Mouse (Mus musculus) forebrain, embryonic 10.5 days (tissue): ENCODE data around the gene Vim. TPM values are rescaled to one million over a fixed set of nuclear protein-coding genes. Genes with fewer than 3 reads are reported as not detected.

Source experiments
- DNase-seq: peaks from one replicate; pipeline ENCODE4 v3.0.0-alpha.2; 2017; ENCODE audit warnings: low spot score; ENCODE audit errors: extremely low spot score
- H3K27ac ChIP-seq: fragments of 300-500 bp; sonication (generic); 2 replicates; pipeline ENCODE4 v1.5.1; 2016; ENCODE audit warnings: mild to moderate bottlenecking
- H3K27me3 ChIP-seq: fragments of 300-500 bp; sonication (generic); 2 replicates; pipeline ENCODE4 v1.6.1; 2016; ENCODE audit warnings: mild to moderate bottlenecking; ENCODE audit not compliant: poor library complexity, severe bottlenecking
- H3K36me3 ChIP-seq: fragments of 300-500 bp; sonication (generic); replicated peaks from 2 replicates; pipeline ENCODE4 v1.6.1; 2016; ENCODE audit warnings: mild to moderate bottlenecking, moderate library complexity
- H3K4me1 ChIP-seq: fragments of 300-500 bp; sonication (generic); 2 replicates; pipeline ENCODE4 v1.6.1; 2016
- H3K4me3 ChIP-seq: fragments of 300-500 bp; sonication (generic); 2 replicates; pipeline ENCODE4 v1.5.1; 2016; ENCODE audit warnings: mild to moderate bottlenecking, moderate library complexity
- H3K9me3 ChIP-seq: fragments of 300-500 bp; sonication (generic); 2 replicates; pipeline ENCODE4 v1.6.1; 2016; ENCODE audit warnings: mild to moderate bottlenecking, moderate library complexity
- WGBS: fragments of 180-500 bp; shearing (Covaris S2); methylation state at CpG from one replicate; pipeline ENCODE4 v1.1.7; 2016; 5-methylcytosine and 5-hydroxymethylcytosine counted together
- polyA plus RNA-seq: library from polyadenylated mRNA; unstranded; fragments of >200 nt; fragmentation: Nextera tagmentation; extraction: Ambion mirVana; gene quantifications from 2 replicates; pipeline ENCODE4 v1.2.1, GENCODE M21; 2016

Gene Vim
- polyA plus RNA-seq, 1 experiment from 2014 or later, result 899 TPM

GRCm38 (mm10) chr2:13544193-13544824 is 29.4 kb upstream of the Vim start, which contains the start of gene Trdmt1:
TSS of gene Trdmt1 (minus strand) at chr2:13544668.
- Histone ChIP-seq H3K9me3 (no peaks in the 10 kb centered on the region), H3K36me3 (no peaks in the 10 kb centered on the region), H3K4me1 (peaks cover 41% of the 10 kb centered on the region), H3K4me3 (peak within 1 kb of the TSS; percentile 59), H3K27ac (peak within 1 kb of the TSS; percentile 95), H3K27me3 (no peaks in the 10 kb centered on the region)
- WGBS, result under 1% methylated on average over 39 of the region's 39 CpGs
- DNase-seq, result peak; percentile 95

- Histone ChIP-seq H3K27ac (no peak overlapping the region), H3K36me3 (no peaks in the 10 kb centered on the region), H3K4me1 (peaks cover 30% of the 10 kb centered on the region), H3K9me3 (no peaks in the 10 kb centered on the region), H3K4me3 (no peak overlapping the region), H3K27me3 (no peaks in the 10 kb centered on the region)
- DNase-seq, result no peak
- WGBS, result 85% methylated on average over 3 of the region's 3 CpGs
Observed at GRCm38 (mm10) chr2:13548749-13549148, 25.0 kb upstream of the Vim start.

DNA sequence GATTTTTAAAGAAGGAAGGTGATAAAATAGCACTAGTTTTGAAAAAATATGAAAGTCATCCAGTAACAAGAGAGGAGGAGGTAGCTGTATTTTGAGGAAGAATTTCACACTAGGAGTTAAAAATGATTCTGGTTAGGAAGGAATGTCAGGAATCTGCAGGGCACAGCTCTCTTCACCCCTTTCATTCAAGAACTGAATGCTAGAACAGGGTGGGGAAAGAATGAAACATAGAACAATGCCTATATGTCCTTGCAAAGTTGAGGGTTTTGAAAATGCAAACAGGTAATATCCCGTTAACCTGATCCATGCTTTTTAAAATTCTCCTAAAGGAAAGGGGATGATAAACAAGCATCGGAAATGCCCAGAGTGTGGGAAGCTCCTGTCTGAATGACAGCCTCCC is 19.8 kb upstream of the Vim start:
- Histone ChIP-seq H3K36me3 (no peaks in the 10 kb centered on the region), H3K4me1 (peaks cover 24% of the 10 kb centered on the region), H3K9me3 (no peaks in the 10 kb centered on the region), H3K27ac (no peak overlapping the region), H3K4me3 (no peak overlapping the region), H3K27me3 (no peaks in the 10 kb centered on the region)
- WGBS, result 68% methylated on average over 2 of the region's 2 CpGs
- no peak for DNase-seq

DNA sequence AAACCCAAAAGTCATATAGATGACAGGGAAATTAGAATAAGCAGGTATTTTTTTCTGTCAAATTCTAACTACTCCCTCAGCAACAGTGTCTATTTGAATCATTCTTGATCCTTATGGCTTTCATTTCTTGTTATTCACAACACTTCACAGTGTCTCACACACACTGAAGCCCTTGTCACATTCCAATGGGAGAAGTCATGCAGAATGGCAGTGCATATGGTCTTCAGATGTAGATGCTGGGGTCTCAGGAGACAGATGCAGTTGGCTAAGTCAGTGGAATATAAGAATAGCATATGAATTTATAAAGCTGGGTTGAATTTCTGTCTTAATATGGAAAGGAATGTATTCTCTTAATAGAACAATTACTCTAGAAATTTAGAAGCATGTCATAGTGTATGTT is 17.5 kb upstream of the Vim start:
- DNase-seq, result no peak
- Histone ChIP-seq H3K27ac (no peak overlapping the region), H3K9me3 (no peaks in the 10 kb centered on the region), H3K36me3 (no peaks in the 10 kb centered on the region), H3K4me3 (no peak overlapping the region), H3K4me1 (peaks cover 26% of the 10 kb centered on the region), H3K27me3 (no peaks in the 10 kb centered on the region)

- no peak overlapping the region for H3K27ac ChIP-seq
- WGBS, result 88% methylated on average over 9 of the region's 9 CpGs
- no peak for DNase-seq
- H3K4me3 ChIP-seq, result no peak overlapping the region
- H3K36me3 ChIP-seq, result no peaks in the 10 kb centered on the region
- H3K4me1 ChIP-seq, result peaks cover 26% of the 10 kb centered on the region
- H3K27me3 ChIP-seq, result no peaks in the 10 kb centered on the region
- no peaks in the 10 kb centered on the region for H3K9me3 ChIP-seq
Observed at GRCm38 (mm10) chr2:13557145-13558030, 16.3 kb upstream of the Vim start.

DNA sequence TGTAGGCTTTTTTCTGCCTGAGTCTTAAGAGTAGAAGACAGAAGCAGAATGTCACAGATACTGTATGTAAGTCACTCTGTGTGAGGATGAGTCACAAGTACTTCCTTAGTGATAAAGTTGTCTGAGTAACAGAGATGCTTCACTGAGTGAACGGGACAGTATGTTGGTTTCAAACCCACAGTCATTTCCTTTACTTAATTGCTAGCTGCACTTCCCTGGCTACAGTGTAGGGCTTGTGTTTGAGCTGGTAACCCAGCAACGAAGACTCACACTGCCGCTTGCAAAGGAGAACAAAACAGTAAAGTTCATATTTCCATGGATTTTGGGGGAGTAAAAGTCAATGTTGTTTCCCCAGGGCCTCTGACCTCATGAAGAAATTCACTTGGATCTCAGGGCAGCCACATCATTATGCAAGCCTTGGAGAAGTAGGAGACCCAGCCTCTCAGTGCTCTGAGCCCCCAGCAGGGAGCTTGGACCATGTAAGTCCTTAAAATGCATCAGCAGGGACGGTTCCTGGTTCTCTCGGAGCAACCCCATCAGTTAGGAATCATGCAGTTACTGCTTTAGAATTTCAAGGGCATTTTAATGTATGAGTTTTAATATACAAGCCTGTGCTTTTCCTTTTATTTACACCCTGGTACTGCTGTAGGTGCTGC is 15.0 kb upstream of the Vim start:
- H3K4me3 ChIP-seq, result no peak overlapping the region
- H3K27me3 ChIP-seq, result no peaks in the 10 kb centered on the region
- H3K36me3 ChIP-seq, result no peaks in the 10 kb centered on the region
- H3K9me3 ChIP-seq, result no peaks in the 10 kb centered on the region
- no peak overlapping the region for H3K27ac ChIP-seq
- WGBS, result 54% methylated on average over 5 of the region's 5 CpGs
- DNase-seq, result no peak
- H3K4me1 ChIP-seq, result peaks cover 24% of the 10 kb centered on the region

- no peak overlapping the region for H3K4me3 ChIP-seq
- WGBS, result 91% methylated on average over 5 of the region's 5 CpGs
- H3K4me1 ChIP-seq, result peaks cover 18% of the 10 kb centered on the region
- no peaks in the 10 kb centered on the region for H3K9me3 ChIP-seq
- no peaks in the 10 kb centered on the region for H3K27me3 ChIP-seq
- no peak for DNase-seq
- H3K36me3 ChIP-seq, result no peaks in the 10 kb centered on the region
- no peak overlapping the region for H3K27ac ChIP-seq
Observed at GRCm38 (mm10) chr2:13559303-13559702, 14.4 kb upstream of the Vim start.

- H3K4me1 ChIP-seq, result peaks cover 16% of the 10 kb centered on the region; the same call in 1 of the 2 replicates
- H3K27me3 ChIP-seq, result no peaks in the 10 kb centered on the region
- no peak for DNase-seq
- no peaks in the 10 kb centered on the region for H3K36me3 ChIP-seq
- H3K9me3 ChIP-seq, result no peaks in the 10 kb centered on the region
- no peak overlapping the region for H3K4me3 ChIP-seq
- H3K27ac ChIP-seq, result no peak overlapping the region
- WGBS, result 86% methylated on average over 5 of the region's 5 CpGs
Observed at GRCm38 (mm10) chr2:13559729-13560128, 14.0 kb upstream of the Vim start.

DNA sequence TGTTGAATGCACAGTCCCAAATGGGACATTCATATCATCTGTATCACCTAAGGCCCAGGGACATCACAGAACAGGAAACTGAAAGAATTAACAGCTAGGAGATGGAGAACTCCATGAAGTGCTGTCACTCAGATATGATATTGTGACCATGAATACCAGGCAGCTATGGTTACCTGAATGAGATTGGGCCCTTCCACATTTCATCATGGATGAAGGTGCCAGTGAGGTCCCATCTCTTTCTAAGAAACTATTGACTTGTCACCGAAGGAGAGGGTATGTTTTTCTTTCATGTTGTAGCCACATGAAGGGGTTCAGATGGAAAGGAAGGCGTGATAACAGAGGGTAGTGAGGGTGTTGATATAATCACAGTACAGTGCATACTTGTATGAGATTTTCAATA is 13.3 kb upstream of the Vim start:
- H3K27me3 ChIP-seq, result no peaks in the 10 kb centered on the region
- no peaks in the 10 kb centered on the region for H3K9me3 ChIP-seq
- H3K4me3 ChIP-seq, result no peak overlapping the region
- no peak overlapping the region for H3K27ac ChIP-seq
- no peak for DNase-seq
- no peaks in the 10 kb centered on the region for H3K36me3 ChIP-seq
- 89% methylated on average over 2 of the region's 2 CpGs for WGBS
- H3K4me1 ChIP-seq, result peaks cover 16% of the 10 kb centered on the region; the same call in 1 of the 2 replicates

DNA sequence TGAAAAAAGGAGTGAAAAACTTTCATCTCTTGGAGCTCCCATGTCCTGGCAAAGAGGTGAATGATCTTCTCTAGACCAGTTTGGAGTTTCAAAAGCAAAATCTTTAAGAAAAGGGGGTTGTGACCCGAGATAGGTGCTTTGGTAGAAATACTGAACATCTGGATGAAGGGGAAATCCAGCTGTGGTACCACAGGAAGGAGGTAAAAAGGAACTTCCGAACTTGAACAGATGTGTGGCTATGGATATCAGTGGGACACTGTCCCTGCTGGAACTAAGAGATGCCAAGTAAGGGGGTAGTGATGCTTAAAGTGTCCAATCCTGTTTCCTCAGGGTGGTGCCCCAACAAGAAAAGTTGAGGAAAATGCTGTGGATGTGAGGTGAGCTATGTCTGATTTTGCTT is 3.6 kb upstream of the Vim start:
- 86% methylated on average over 2 of the region's 2 CpGs for WGBS
- no peak overlapping the region for H3K4me3 ChIP-seq
- H3K27me3 ChIP-seq, result no peaks in the 10 kb centered on the region
- H3K4me1 ChIP-seq, result peaks cover 31% of the 10 kb centered on the region
- no peak overlapping the region for H3K27ac ChIP-seq
- DNase-seq, result no peak
- H3K9me3 ChIP-seq, result no peaks in the 10 kb centered on the region; the same call in 1 of the 2 replicates
- no peaks in the 10 kb centered on the region; the same call in 1 of the 2 replicates for H3K36me3 ChIP-seq

DNA sequence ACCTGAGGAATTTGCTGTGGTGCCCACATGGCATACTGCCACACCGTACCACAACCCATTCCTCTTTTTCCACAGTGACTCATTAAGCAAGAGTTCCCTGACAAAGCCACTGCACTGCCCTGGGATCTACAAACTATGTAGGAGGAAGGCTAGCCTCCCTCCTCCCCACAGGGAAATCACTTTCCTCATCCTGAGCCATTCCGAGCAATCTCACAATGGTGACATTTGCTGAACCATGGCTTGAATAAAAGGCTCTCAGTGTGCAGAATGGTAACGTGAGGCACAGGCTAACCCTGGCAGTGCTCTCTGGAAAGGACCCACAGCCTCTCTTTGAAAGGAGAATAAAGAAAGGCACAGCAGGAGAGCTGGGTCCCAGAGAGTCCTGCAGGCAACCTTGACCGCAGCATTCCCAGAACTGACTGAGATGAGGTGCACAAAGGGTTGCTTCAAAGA is 1.6 kb upstream of the Vim start:
- Histone ChIP-seq H3K9me3 (no peaks in the 10 kb centered on the region; the same call in 1 of the 2 replicates), H3K27me3 (no peaks in the 10 kb centered on the region), H3K36me3 (peaks cover 19% of the 10 kb centered on the region), H3K4me3 (peak overlapping the region; percentile 94), H3K4me1 (peaks cover 41% of the 10 kb centered on the region), H3K27ac (peak overlapping the region; percentile 97)
- DNase-seq, result peak; percentile 65
- 4% methylated on average over 4 of the region's 4 CpGs for WGBS

- peaks cover 47% of the 10 kb centered on the region for H3K4me1 ChIP-seq
- peak overlapping the region; percentile 94 for H3K4me3 ChIP-seq
- peak; percentile 20 for DNase-seq
- H3K27me3 ChIP-seq, result no peaks in the 10 kb centered on the region
- peaks cover 26% of the 10 kb centered on the region for H3K36me3 ChIP-seq
- H3K27ac ChIP-seq, result peak overlapping the region; percentile 97
- H3K9me3 ChIP-seq, result no peaks in the 10 kb centered on the region
- WGBS, result 2% methylated on average over 12 of the region's 12 CpGs
Observed at GRCm38 (mm10) chr2:13572647-13573407, 900 bp upstream of the Vim start.
